Mouse (Mus musculus) megakaryocyte, embryonic 14.5 days (primary cell): ENCODE measurements around the gene Atoh8.

Experiments
- FLI1 ChIP-seq: IDR thresholded peaks from 2 replicates; pipeline ENCODE4 v1.6.1; 2012; ENCODE audit warnings: low read length, inconsistent platforms, mixed read lengths
- GATA1 ChIP-seq: IDR thresholded peaks from 3 replicates; pipeline ENCODE4 v1.6.1; 2012; ENCODE audit warnings: mixed read lengths, low read length, inconsistent platforms, borderline replicate concordance

- no peak for TF ChIP-seq GATA1
- no peak for TF ChIP-seq FLI1
These were observed 50.8 kb downstream of the Atoh8 start for GRCm38 (mm10) chr6:72184576-72184975.
